ENCODE assay signal across 10 mouse cellular contexts in genomic region chr3:108533114-108533885, GRCm38 (mm10). TPM values are rescaled to one million over a fixed set of nuclear protein-coding genes. Genes with fewer than 3 reads are reported as not detected.
DNase-seq lines count a peak whose midpoint lies in the region; ATAC-seq and TF ChIP-seq lines count a peak whose summit lies in the region.
"Had no signal": no experiment of that assay in that cellular context is flagged by ENCODE, and none has a peak within 500 bp of the region (broad histone marks: within the 10 kb centered on the region; RNA-seq: fewer than 3 reads in every experiment).

No protein-coding gene starts in this region.

- DNase-seq in adrenal gland, postnatal 10 days: peak; percentile 68
- no peak for DNase-seq in adrenal gland, postnatal 4 days (ENCODE audit: low spot score in 2 of 2)
- DNase-seq in liver, postnatal 0 days: peak; percentile 42
- peak; percentile 67 for DNase-seq in kidney, postnatal 10 days
- DNase-seq in frontal cortex, postnatal 10 days (ENCODE audit: low spot score in 2 of 2): no peak

- H3K9ac ChIP-seq in liver, postnatal 0 days (replicated peaks): no peak overlapping the region
- H3K9ac ChIP-seq in liver, embryonic 12.5 days: no peak overlapping the region
- no peak overlapping the region for H3K9ac ChIP-seq in stomach, embryonic 15.5 days
- H3K9ac ChIP-seq in neural tube, embryonic 15.5 days (replicated peaks): no peak overlapping the region
- H3K9ac ChIP-seq: embryonic facial prominence, embryonic 15.5 days had no signal

- WGBS in liver, postnatal 0 days (ENCODE audit: insufficient replicate concordance): 45% methylated on average over 9 of the region's 9 CpGs
- 60% methylated on average over 9 of the region's 9 CpGs for WGBS in liver, embryonic 12.5 days (ENCODE audit: insufficient replicate concordance)
- WGBS in stomach, embryonic 15.5 days: 52% methylated on average over 9 of the region's 9 CpGs
- 67% methylated on average over 9 of the region's 9 CpGs for WGBS in neural tube, embryonic 15.5 days

- H3K27me3 ChIP-seq in liver, postnatal 0 days (ENCODE audit: insufficient read depth, low read length): peaks cover 20% of the 10 kb centered on the region
- peaks cover 46% of the 10 kb centered on the region for H3K27me3 ChIP-seq in liver, embryonic 12.5 days (replicated peaks)
- H3K27me3 ChIP-seq in stomach, embryonic 15.5 days (replicated peaks): peaks cover 7% of the 10 kb centered on the region; the same call in 1 of the 2 replicates
- H3K27me3 ChIP-seq in neural tube, embryonic 15.5 days (replicated peaks): no peaks in the 10 kb centered on the region; the same call in 1 of the 2 replicates

- no peaks in the 10 kb centered on the region for H3K36me3 ChIP-seq in liver, postnatal 0 days (replicated peaks; ENCODE audit: insufficient read depth, low read length)
- no peaks in the 10 kb centered on the region for H3K36me3 ChIP-seq in liver, embryonic 12.5 days
- no peaks in the 10 kb centered on the region for H3K36me3 ChIP-seq in stomach, embryonic 15.5 days
- H3K36me3 ChIP-seq in neural tube, embryonic 15.5 days: no peaks in the 10 kb centered on the region
- H3K36me3 ChIP-seq: embryonic facial prominence, embryonic 15.5 days had no signal

- no peak for TF ChIP-seq EP300 in liver, postnatal 0 days (IDR thresholded peaks at IDR 0.05; ENCODE audit: low read depth)

- no peak overlapping the region for H3K4me3 ChIP-seq in liver, postnatal 0 days (ENCODE audit: low read depth, low read length)
- H3K4me3 ChIP-seq in liver, embryonic 12.5 days: no peak overlapping the region
- H3K4me3 ChIP-seq in stomach, embryonic 15.5 days (replicated peaks): no peak overlapping the region
- no peak overlapping the region for H3K4me3 ChIP-seq in neural tube, embryonic 15.5 days (replicated peaks)
- H3K4me3 ChIP-seq: embryonic facial prominence, embryonic 15.5 days; megakaryocyte, embryonic 14.5 days had no signal

- no peaks in the 10 kb centered on the region for H3K9me3 ChIP-seq in liver, postnatal 0 days (ENCODE audit: low read length)
- peaks cover 7% of the 10 kb centered on the region; the same call in 1 of the 2 replicates for H3K9me3 ChIP-seq in liver, embryonic 12.5 days (replicated peaks)
- no peaks in the 10 kb centered on the region for H3K9me3 ChIP-seq in stomach, embryonic 15.5 days
- H3K9me3 ChIP-seq in neural tube, embryonic 15.5 days (replicated peaks): no peaks in the 10 kb centered on the region
- H3K9me3 ChIP-seq: embryonic facial prominence, embryonic 15.5 days had no signal

- H3K27ac ChIP-seq in liver, postnatal 0 days (ENCODE audit: low read depth): peak overlapping the region; percentile 52
- H3K27ac ChIP-seq in liver, embryonic 12.5 days: no peak overlapping the region
- peak overlapping the region; percentile 70 for H3K27ac ChIP-seq in stomach, embryonic 15.5 days
- H3K27ac ChIP-seq in neural tube, embryonic 15.5 days (replicated peaks): no peak overlapping the region
- H3K27ac ChIP-seq: embryonic facial prominence, embryonic 15.5 days had no signal

- ATAC-seq in liver, postnatal 0 days: peak; percentile 86
- no peak for ATAC-seq in liver, embryonic 12.5 days
- peak; percentile 75 for ATAC-seq in stomach, embryonic 15.5 days (ENCODE audit: insufficient read depth, low FRiP score, low read depth)
- ATAC-seq in neural tube, embryonic 15.5 days (ENCODE audit: low FRiP score): no peak

- no peak for TF ChIP-seq CTCF in liver, postnatal 0 days (IDR thresholded peaks at IDR 0.05; ENCODE audit: low read depth)

- peaks cover 3% of the 10 kb centered on the region; the same call in 1 of the 2 replicates for H3K4me1 ChIP-seq in liver, postnatal 0 days (ENCODE audit: insufficient read depth)
- peaks cover 13% of the 10 kb centered on the region for H3K4me1 ChIP-seq in liver, embryonic 12.5 days
- H3K4me1 ChIP-seq in stomach, embryonic 15.5 days: peaks cover 8% of the 10 kb centered on the region
- H3K4me1 ChIP-seq in neural tube, embryonic 15.5 days: peaks cover 20% of the 10 kb centered on the region

- no peak overlapping the region for H3K4me2 ChIP-seq in liver, postnatal 0 days (ENCODE audit: low read depth, low read length)
- no peak overlapping the region for H3K4me2 ChIP-seq in liver, embryonic 12.5 days
- no peak overlapping the region for H3K4me2 ChIP-seq in stomach, embryonic 15.5 days
- no peak overlapping the region for H3K4me2 ChIP-seq in neural tube, embryonic 15.5 days
- H3K4me2 ChIP-seq: embryonic facial prominence, embryonic 15.5 days had no signal

RNA-seq across cellular contexts. Expression of gene 1700013F07Rik, which starts 0.7 kb away (rescaled TPM):
- total RNA-seq in adrenal gland, postnatal 10 days (2021): under 1 TPM in 1 of 2 experiments, not detected in 1; 0.42 TPM
- total RNA-seq in adrenal gland, postnatal 4 days (2021): not detected
- polyA plus RNA-seq in liver, postnatal 0 days (2015; fragmentation: Nextera tagmentation; extraction: Ambion mirVana): not detected in 2 replicates
- not detected in 2 replicates for polyA plus RNA-seq in liver, embryonic 12.5 days (2016; fragmentation: Nextera tagmentation; extraction: Ambion mirVana)
- 0.41 and 0.46 TPM in 2 replicates for polyA plus RNA-seq in stomach, embryonic 15.5 days (2015; fragmentation: Nextera tagmentation; extraction: Ambion mirVana)
- polyA plus RNA-seq in neural tube, embryonic 15.5 days (2015; fragmentation: Nextera tagmentation; extraction: Ambion mirVana): 0.87 and 1.2 TPM in 2 replicates

RNA-seq across cellular contexts. Expression of gene 5330417C22Rik, which starts 3.0 kb away (rescaled TPM):
- 1 to 10 TPM; 1.7 to 1.8 TPM for total RNA-seq in adrenal gland, postnatal 10 days (2021)
- total RNA-seq in adrenal gland, postnatal 4 days (2021): 1 to 10 TPM; 3.6 to 8.0 TPM
- polyA plus RNA-seq in liver, postnatal 0 days (2015; fragmentation: Nextera tagmentation; extraction: Ambion mirVana): 0.59 and 0.72 TPM in 2 replicates
- 0.08 and 0.13 TPM in 2 replicates for polyA plus RNA-seq in liver, embryonic 12.5 days (2016; fragmentation: Nextera tagmentation; extraction: Ambion mirVana)
- polyA plus RNA-seq in stomach, embryonic 15.5 days (2015; fragmentation: Nextera tagmentation; extraction: Ambion mirVana): 33.7 and 45.1 TPM in 2 replicates
- 12.1 and 15.8 TPM in 2 replicates for polyA plus RNA-seq in neural tube, embryonic 15.5 days (2015; fragmentation: Nextera tagmentation; extraction: Ambion mirVana)

RNA-seq across cellular contexts. Expression of gene Tmem167b, which starts 29.0 kb away (rescaled TPM):
- total RNA-seq in adrenal gland, postnatal 10 days (2021): 10 to 100 TPM; 38.3 to 40.4 TPM
- total RNA-seq in adrenal gland, postnatal 4 days (2021): 10 to 100 TPM; 50.9 to 51.0 TPM
- 11.1 and 12.6 TPM in 2 replicates for polyA plus RNA-seq in liver, postnatal 0 days (2015; fragmentation: Nextera tagmentation; extraction: Ambion mirVana)
- 17.8 and 19.8 TPM in 2 replicates for polyA plus RNA-seq in liver, embryonic 12.5 days (2016; fragmentation: Nextera tagmentation; extraction: Ambion mirVana)
- polyA plus RNA-seq in stomach, embryonic 15.5 days (2015; fragmentation: Nextera tagmentation; extraction: Ambion mirVana): 38.3 and 40.0 TPM in 2 replicates
- 46.3 and 47.5 TPM in 2 replicates for polyA plus RNA-seq in neural tube, embryonic 15.5 days (2015; fragmentation: Nextera tagmentation; extraction: Ambion mirVana)

RNA-seq across cellular contexts. Expression of gene Taf13, which starts 38.2 kb away (rescaled TPM):
- 10 to 100 TPM; 21.0 to 25.0 TPM for total RNA-seq in adrenal gland, postnatal 10 days (2021)
- 10 to 100 TPM; 18.2 to 25.2 TPM for total RNA-seq in adrenal gland, postnatal 4 days (2021)
- polyA plus RNA-seq in liver, postnatal 0 days (2015; fragmentation: Nextera tagmentation; extraction: Ambion mirVana): 14.0 and 15.5 TPM in 2 replicates
- polyA plus RNA-seq in liver, embryonic 12.5 days (2016; fragmentation: Nextera tagmentation; extraction: Ambion mirVana): 13.4 and 16.4 TPM in 2 replicates
- 43.5 and 44.7 TPM in 2 replicates for polyA plus RNA-seq in stomach, embryonic 15.5 days (2015; fragmentation: Nextera tagmentation; extraction: Ambion mirVana)
- 43.7 and 46.5 TPM in 2 replicates for polyA plus RNA-seq in neural tube, embryonic 15.5 days (2015; fragmentation: Nextera tagmentation; extraction: Ambion mirVana)

RNA-seq across cellular contexts. Expression of gene Wdr47, which starts 57.8 kb away (rescaled TPM):
- 10 to 100 TPM; 10.2 to 11.0 TPM for total RNA-seq in adrenal gland, postnatal 10 days (2021)
- total RNA-seq in adrenal gland, postnatal 4 days (2021): 10 to 100 TPM; 10.8 to 11.4 TPM
- polyA plus RNA-seq in liver, postnatal 0 days (2015; fragmentation: Nextera tagmentation; extraction: Ambion mirVana): 0.64 and 0.80 TPM in 2 replicates
- 3.0 and 3.5 TPM in 2 replicates for polyA plus RNA-seq in liver, embryonic 12.5 days (2016; fragmentation: Nextera tagmentation; extraction: Ambion mirVana)
- 10.8 and 11.6 TPM in 2 replicates for polyA plus RNA-seq in stomach, embryonic 15.5 days (2015; fragmentation: Nextera tagmentation; extraction: Ambion mirVana)
- 80.5 and 94.7 TPM in 2 replicates for polyA plus RNA-seq in neural tube, embryonic 15.5 days (2015; fragmentation: Nextera tagmentation; extraction: Ambion mirVana)

Comparison
In these comparisons a context has a peak if more than half of its experiments do, and no peak if none do; other contexts are left out.
1. DNase-seq: peak in adrenal gland, postnatal 10 days (single experiment), liver, postnatal 0 days (single experiment) and kidney, postnatal 10 days (single experiment); none in adrenal gland, postnatal 4 days (0 of 2) and frontal cortex, postnatal 10 days (0 of 2).
2. ATAC-seq: peak in liver, postnatal 0 days (single experiment) and stomach, embryonic 15.5 days (single experiment); none in liver, embryonic 12.5 days (single experiment) and neural tube, embryonic 15.5 days (single experiment).
3. H3K27ac ChIP-seq: peak in liver, postnatal 0 days (single experiment) and stomach, embryonic 15.5 days (single experiment); none in liver, embryonic 12.5 days (single experiment) and neural tube, embryonic 15.5 days (single experiment).